Mouse (Mus musculus): ENCODE measurements at regions not wholly inside any gene's neighbourhood (a gene's known extent, or its start where the extent isn't known, plus 50 kb on each side); places are given as distances from the start of the nearest gene placed in this dataset.

DNA sequence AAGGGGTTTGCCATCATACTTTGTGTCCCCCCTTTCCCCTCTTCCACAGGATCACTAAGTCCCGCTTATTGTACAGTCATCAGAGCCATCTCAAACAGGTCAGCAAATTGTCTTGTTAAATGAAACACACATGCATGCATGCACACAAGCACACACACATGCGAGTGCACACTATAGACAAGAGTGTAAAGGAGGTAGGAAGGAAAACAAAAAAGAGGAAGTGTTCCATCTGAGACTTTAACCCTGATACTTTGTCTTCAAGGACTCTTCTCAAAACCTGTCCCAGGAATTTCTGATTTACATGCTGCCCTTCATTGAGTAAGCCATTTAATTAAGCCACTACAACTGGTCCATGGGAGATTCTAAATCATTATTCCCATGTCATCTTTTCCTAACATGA lies 75.0 kb upstream of the Nrp1 start:
- no peak for DNase-seq (ENCODE audit: low spot score in 2 of 2)

DNA sequence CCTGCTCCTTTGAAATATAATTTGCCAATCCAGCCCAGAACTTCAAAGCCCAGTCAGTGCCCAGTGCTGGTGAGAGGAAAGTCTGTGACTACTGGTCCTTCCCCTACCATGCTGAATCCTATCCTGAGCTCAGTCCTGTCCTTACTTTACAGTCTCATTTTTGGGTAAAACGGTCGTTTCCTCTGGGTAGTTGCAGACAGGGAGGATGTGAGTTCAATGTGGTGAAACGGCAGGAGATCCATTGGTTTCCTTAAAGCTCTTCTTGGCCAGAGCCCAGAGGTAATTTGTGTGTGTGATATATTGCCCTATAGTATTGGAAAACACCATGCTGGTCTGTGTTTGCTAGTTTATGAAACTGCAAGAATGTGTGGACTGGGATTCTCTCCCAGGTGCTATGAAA lies 73.6 kb upstream of the Nrp1 start:
- DNase-seq (ENCODE audit: low spot score in 2 of 2), result no peak

DNA sequence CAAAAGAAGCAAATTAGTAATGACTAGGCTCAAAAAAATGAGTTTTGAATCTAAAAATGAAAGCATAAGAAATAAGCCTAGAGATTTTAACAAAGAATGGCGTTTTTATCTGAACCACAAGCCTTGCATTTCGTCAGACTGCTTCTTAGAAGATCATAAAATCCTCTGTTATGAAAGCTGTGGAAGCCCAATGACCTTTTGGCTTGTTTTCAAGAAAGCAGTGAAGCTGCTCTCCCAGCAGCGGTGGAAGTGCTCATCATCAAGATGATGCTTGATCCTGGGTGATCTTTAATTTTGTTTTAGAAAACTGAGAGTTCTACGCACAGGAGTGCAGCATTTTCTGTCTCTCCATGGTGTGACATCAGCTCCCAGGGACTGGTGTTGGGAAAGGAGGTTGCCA lies 68.3 kb upstream of the Nrp1 start:
- no peak for DNase-seq (ENCODE audit: low spot score in 2 of 2)

DNA sequence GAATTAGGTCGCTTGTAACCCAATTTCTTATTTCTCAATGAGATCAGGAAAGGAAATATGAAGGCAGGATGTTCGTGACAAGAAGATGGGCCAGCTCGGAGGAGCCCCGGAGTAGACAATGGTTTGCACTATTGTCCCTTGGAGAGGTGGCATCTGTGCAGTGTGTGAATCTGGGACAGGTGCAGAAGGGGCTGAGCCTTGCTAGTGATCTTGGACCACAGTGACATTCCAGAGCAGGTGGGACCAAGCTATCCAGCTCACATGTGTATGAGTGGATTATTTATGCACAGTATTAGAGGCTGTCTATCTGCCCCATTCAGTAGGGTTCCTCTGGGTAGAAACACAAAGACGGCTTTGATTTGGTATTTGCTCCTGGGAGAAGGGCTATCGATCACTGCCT lies 66.0 kb upstream of the Nrp1 start:
- DNase-seq (ENCODE audit: low spot score in 2 of 2), result no peak

DNA sequence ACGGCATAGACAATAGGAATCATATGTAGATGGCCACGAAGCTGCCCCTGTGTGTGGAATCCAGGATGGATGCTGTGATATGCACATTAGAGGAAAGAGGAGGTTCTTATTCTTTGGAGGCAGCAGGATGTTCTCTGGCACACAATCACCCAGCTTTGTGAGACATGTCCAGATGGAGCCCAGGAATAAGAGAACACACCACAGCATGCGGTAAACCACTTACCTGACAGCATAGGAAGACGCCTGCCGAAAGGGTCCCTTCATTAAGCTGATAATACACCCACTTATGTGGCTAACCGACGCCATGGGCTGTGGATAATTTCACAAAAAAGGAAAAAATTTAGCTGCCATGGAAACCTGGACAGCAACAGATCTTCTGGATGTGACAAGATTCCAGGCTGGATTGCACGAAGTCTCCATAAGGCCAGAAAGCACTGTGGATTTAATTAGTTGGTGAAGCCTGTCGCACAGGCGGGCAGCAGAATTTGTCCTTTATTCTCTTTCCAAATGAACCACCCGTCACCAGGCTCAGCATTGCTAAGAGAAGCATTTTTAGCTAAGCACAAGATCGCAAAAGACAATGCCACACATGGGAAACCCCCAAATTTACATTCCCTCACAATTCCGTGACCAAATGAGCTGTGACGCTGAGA lies 61.5 kb upstream of the Nrp1 start:
- DNase-seq (ENCODE audit: low spot score in 2 of 2), result peak; percentile 72 to 88

DNA sequence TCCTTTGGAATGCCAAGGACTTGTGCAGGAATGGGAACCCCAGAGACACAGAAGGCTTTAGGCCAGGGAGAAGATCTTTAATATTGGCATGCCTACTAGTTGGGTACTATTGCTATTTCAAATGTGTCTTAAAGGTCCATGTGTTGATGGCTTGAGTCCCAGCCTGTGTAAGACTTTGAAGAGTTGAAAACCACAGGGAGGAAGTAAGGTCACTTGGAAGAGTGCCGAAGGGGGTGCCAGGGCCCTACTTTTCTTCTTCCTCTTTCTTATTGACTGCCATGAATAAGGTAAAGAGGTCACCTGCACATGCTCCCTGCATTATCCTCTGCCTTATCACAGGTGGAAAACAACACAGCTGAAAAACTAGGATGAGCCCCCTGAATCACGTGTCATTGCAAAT lies 56.1 kb upstream of the Nrp1 start:
- peak in 1 of 2 experiments; percentile 17 for DNase-seq (ENCODE audit: low spot score in 2 of 2)

Small RNA genes lying in the stretch of these regions (microRNA-seq; reads per million reads assigned to microRNA genes)
- gene Mir21c, result 0 reads per million in 2 experiments
